Mouse (Mus musculus) ES-Bruce4 (cell line): Measurements from ENCODE around the gene Olfr1428.
"Not testable (repeated sequence)": the region's sequence is repeated elsewhere in the genome, so short reads cannot be mapped to it uniquely, and the experiment has no call there.

ENCODE experiments used
- CTCF ChIP-seq: IDR thresholded peaks from one replicate; pipeline ENCODE4 v1.8.1; 2011; ENCODE audit warnings: low read depth, low read length
- EP300 ChIP-seq: IDR thresholded peaks from 2 replicates; pipeline ENCODE4 v1.6.1; 2011; ENCODE audit warnings: low read depth, low read length; ENCODE audit not compliant: insufficient read depth
- POLR2A ChIP-seq: IDR thresholded peaks from one replicate; pipeline ENCODE4 v1.8.1; 2011; ENCODE audit warnings: low read length; ENCODE audit not compliant: insufficient read depth

DNA sequence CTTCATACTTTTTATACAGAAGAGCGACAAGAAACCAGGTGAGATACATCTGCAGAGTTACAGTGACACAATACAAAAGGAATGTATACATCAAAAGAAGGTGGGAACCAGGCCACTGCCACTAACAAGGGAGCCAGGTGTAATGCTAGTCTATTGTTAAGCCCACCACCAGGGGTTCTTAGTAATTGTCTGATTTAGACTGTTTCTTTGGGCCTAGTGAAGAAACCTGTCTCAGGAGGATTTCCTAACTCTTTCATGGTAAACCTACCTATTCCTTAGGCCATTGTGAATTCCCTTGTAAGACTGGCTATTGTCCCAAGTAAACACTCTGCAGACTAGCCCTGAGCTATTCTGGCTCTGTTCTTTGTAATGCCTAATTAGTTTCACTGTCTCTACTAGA lies 46.2 kb downstream of the Olfr1428 start:
- not testable (repeated sequence) for TF ChIP-seq CTCF, POLR2A, EP300
